Mouse (Mus musculus): ENCODE results near the gene Olfr1448. TPM values are rescaled to one million over a fixed set of nuclear protein-coding genes. Genes with fewer than 3 reads are reported as not detected.
"Not testable (repeated sequence)": the region's sequence is repeated elsewhere in the genome, so short reads cannot be mapped to it uniquely, and the experiment has no call there.

The Olfr1448 gene
- total RNA-seq (2021), result not detected
- long read RNA-seq, experiment 1, result 0 reads
- long read RNA-seq, experiment 2, result 0 reads

GRCm38 (mm10) chr19:12924319-12924718 lies at the start of gene Olfr1448:
Olfr1448 (minus strand) TSS chr19:12924419.
- DNase-seq, result no peak

- DNase-seq, result not testable (repeated sequence)
Observed at GRCm38 (mm10) chr19:12970082-12970481, 45.9 kb upstream of the Olfr1448 start.

GRCm38 (mm10) chr19:12949958-12950357 lies 25.7 kb upstream of the Olfr1448 start, which contains the start of gene Olfr1450:
Olfr1450 (plus strand) TSS chr19:12950258.
- DNase-seq, result no peak

- no peak for DNase-seq
Observed at GRCm38 (mm10) chr19:12930540-12930939, 6.3 kb upstream of the Olfr1448 start, which contains the start of gene Olfr1449. Olfr1449 (plus strand) TSS chr19:12930840.

GRCm38 (mm10) chr19:12903643-12904042 lies 20.6 kb downstream of the Olfr1448 start, which contains the start of gene Olfr1447:
Olfr1447 (minus strand) TSS chr19:12903743.
- no peak for DNase-seq

GRCm38 (mm10) chr19:12893424-12893823 lies 30.8 kb downstream of the Olfr1448 start, which contains the start of gene Olfr1446:
Olfr1446 (minus strand) TSS chr19:12893524.
- no peak for DNase-seq

GRCm38 (mm10) chr19:12883555-12883954 lies 40.7 kb downstream of the Olfr1448 start, which contains the start of gene Olfr1445:
Olfr1445 (plus strand) TSS chr19:12883855.
- no peak for DNase-seq

Other genes starting within 250 kb of the Olfr1448 start
- not detected for gene Olfr1443, start 246.3 kb downstream of the Olfr1448 start, total RNA-seq (2021)
- gene Keg1, start 228.6 kb downstream of the Olfr1448 start, total RNA-seq (2021), result not detected
- gene Cntf, start 158.8 kb downstream of the Olfr1448 start, total RNA-seq (2021), result 1 to 10 TPM; 3.2 to 3.4 TPM
- 10 to 100 TPM; 82.9 to 97.8 TPM for gene Zfp91, start 128.3 kb downstream of the Olfr1448 start, total RNA-seq (2021)
- under 1 TPM; 0.36 to 0.38 TPM for gene Lpxn, start 128.2 kb downstream of the Olfr1448 start, total RNA-seq (2021)
- gene Gm5244, start 77.7 kb downstream of the Olfr1448 start, total RNA-seq (2021), result not detected
- not detected for gene Olfr1444, start 67.1 kb downstream of the Olfr1448 start, total RNA-seq (2021)
- not detected for gene Olfr1445, start 40.6 kb downstream of the Olfr1448 start, total RNA-seq (2021)
- gene Olfr1446, start 30.9 kb downstream of the Olfr1448 start, total RNA-seq (2021), result not detected
- not detected for gene Olfr1447, start 20.7 kb downstream of the Olfr1448 start, total RNA-seq (2021)
- not detected for gene Olfr1449, start 6.4 kb upstream of the Olfr1448 start, total RNA-seq (2021)
- gene Olfr1450, start 25.8 kb upstream of the Olfr1448 start, total RNA-seq (2021), result not detected
- not detected for gene Olfr1451, start 70.6 kb upstream of the Olfr1448 start, total RNA-seq (2021)
- gene Olfr1453, start 103.9 kb upstream of the Olfr1448 start, total RNA-seq (2021), result not detected
- gene Olfr1454, start 136.2 kb upstream of the Olfr1448 start, total RNA-seq (2021), result not detected
- gene Olfr1457, start 173.5 kb upstream of the Olfr1448 start, total RNA-seq (2021), result not detected
- gene Olfr1458, start 182.4 kb upstream of the Olfr1448 start, total RNA-seq (2021), result not detected
- gene Olfr1459, start 225.1 kb upstream of the Olfr1448 start, total RNA-seq (2021), result not detected
- gene Olfr1461, start 238.6 kb upstream of the Olfr1448 start, total RNA-seq (2021), result not detected